Mouse (Mus musculus) MEL (cell line): ENCODE results near the gene Klhl25. TPM values are rescaled to one million over a fixed set of nuclear protein-coding genes. Genes with fewer than 3 reads are reported as not detected.

Experiments
- DNase-seq: peaks from one replicate; pipeline ENCODE4 v3.0.0; 2011; ENCODE audit warnings: low read depth, low spot score
- H3K27ac ChIP-seq: 2 replicates; pipeline ENCODE4 v1.5.1; 2012; ENCODE audit warnings: low read depth, mild to moderate bottlenecking, control low read depth, low read length, moderate library complexity; ENCODE audit not compliant: control insufficient read depth
- H3K27me3 ChIP-seq, 2 experiments: fragments of 150-350 bp in 1 of 2; sonication (generic) in 1 of 2; 2 replicates each; pipeline ENCODE4 v1.6.1; 2012; ENCODE audit warnings: low read length in 2 of 2, mild to moderate bottlenecking in 2 of 2, improper control_type of control experiment in 1 of 2, moderate library complexity in 1 of 2; ENCODE audit not compliant: insufficient read depth in 2 of 2, control insufficient read depth in 1 of 2
- H3K36me3 ChIP-seq, 2 experiments: 2 replicates each; pipeline ENCODE4 v1.6.1; 2012 to 2014; ENCODE audit warnings: low read length in 2 of 2, improper control_type of control experiment in 1 of 2, inconsistent platforms in 1 of 2, mild to moderate bottlenecking in 1 of 2; ENCODE audit not compliant: insufficient read depth in 2 of 2, control insufficient read depth in 1 of 2
- H3K4me1 ChIP-seq, 2 experiments: fragments of 150-350 bp in 1 of 2; sonication (generic) in 1 of 2; 2 replicates each; pipeline ENCODE4 v1.6.1; 2012; ENCODE audit warnings: low read length in 2 of 2, improper control_type of control experiment in 1 of 2, mild to moderate bottlenecking in 1 of 2; ENCODE audit not compliant: insufficient read depth in 2 of 2, control insufficient read depth in 1 of 2
- H3K4me3 ChIP-seq, 2 experiments: fragments of 150-350 bp in 1 of 2; sonication (generic) in 1 of 2; 2 replicates each; pipeline ENCODE4 v1.5.1; 2012; ENCODE audit warnings: low read depth in 2 of 2, low read length in 2 of 2, mild to moderate bottlenecking in 2 of 2, moderate library complexity in 2 of 2, control low read depth in 1 of 2, improper control_type of control experiment in 1 of 2; ENCODE audit not compliant: control insufficient read depth in 1 of 2, insufficient read depth in 1 of 2
- H3K79me2 ChIP-seq: 2 replicates; pipeline ENCODE4 v1.6.1; 2012; ENCODE audit warnings: mild to moderate bottlenecking, low read length, moderate library complexity; ENCODE audit not compliant: control insufficient read depth, poor library complexity, insufficient read depth
- H3K9ac ChIP-seq: 2 replicates; pipeline ENCODE4 v1.6.1; 2012; ENCODE audit warnings: low read depth, mild to moderate bottlenecking, control low read depth, low read length, moderate library complexity; ENCODE audit not compliant: control insufficient read depth, poor library complexity, severe bottlenecking
- H3K9me3 ChIP-seq: fragments of 150-350 bp; sonication (generic); replicated peaks from 2 replicates; pipeline ENCODE4 v1.6.1; 2012; ENCODE audit warnings: mild to moderate bottlenecking, low read length, improper control_type of control experiment, moderate library complexity; ENCODE audit not compliant: insufficient read depth
- BHLHE40 ChIP-seq: IDR thresholded peaks from 2 replicates; pipeline ENCODE4 v1.6.1; 2012; ENCODE audit warnings: low read depth, mild to moderate bottlenecking, inconsistent platforms, low read length, improper control_type of control experiment, borderline replicate concordance
- CHD2 ChIP-seq: IDR thresholded peaks from 2 replicates; pipeline ENCODE4 v1.6.1; 2011; ENCODE audit warnings: low read length, improper control_type of control experiment
- E2F4 ChIP-seq: IDR thresholded peaks from 2 replicates; pipeline ENCODE4 v1.6.1; 2011; ENCODE audit warnings: low read depth, low read length, improper control_type of control experiment, borderline replicate concordance
- ELF1 ChIP-seq: IDR thresholded peaks from 2 replicates; pipeline ENCODE4 v1.6.1; 2014; ENCODE audit warnings: low read depth, mild to moderate bottlenecking, inconsistent platforms, low read length, improper control_type of control experiment, moderate library complexity
- ETS1 ChIP-seq: IDR thresholded peaks from 2 replicates; pipeline ENCODE4 v1.6.1; 2012; ENCODE audit warnings: low read depth, mild to moderate bottlenecking, inconsistent platforms, low read length, improper control_type of control experiment, moderate library complexity
- GABPA ChIP-seq: IDR thresholded peaks from 2 replicates; pipeline ENCODE4 v1.6.1; 2012; ENCODE audit warnings: low read depth, mild to moderate bottlenecking, inconsistent platforms, low read length, improper control_type of control experiment, moderate library complexity
- HCFC1 ChIP-seq: IDR thresholded peaks from 2 replicates; pipeline ENCODE4 v1.6.1; 2012; ENCODE audit warnings: low read depth, mild to moderate bottlenecking, inconsistent platforms, low read length, improper control_type of control experiment, moderate library complexity
- MAFK ChIP-seq: IDR thresholded peaks from 2 replicates; pipeline ENCODE4 v1.6.1; 2011; ENCODE audit warnings: low read depth, mild to moderate bottlenecking, low read length, improper control_type of control experiment, borderline replicate concordance
- MAX ChIP-seq: IDR thresholded peaks from 2 replicates; pipeline ENCODE4 v1.6.1; 2011; ENCODE audit warnings: low read length, improper control_type of control experiment
- MEF2A ChIP-seq: IDR thresholded peaks from 2 replicates; pipeline ENCODE4 v1.6.1; 2014; ENCODE audit warnings: low read depth, mild to moderate bottlenecking, inconsistent platforms, low read length, improper control_type of control experiment; ENCODE audit not compliant: poor library complexity, insufficient replicate concordance, severe bottlenecking; ENCODE audit errors: extremely low read depth
- MYB ChIP-seq: IDR thresholded peaks from 2 replicates; pipeline ENCODE4 v1.6.1; 2011; ENCODE audit warnings: mild to moderate bottlenecking, low read depth, low read length, improper control_type of control experiment
- MYC ChIP-seq: IDR thresholded peaks from 2 replicates; pipeline ENCODE4 v1.6.1; 2011; ENCODE audit warnings: low read depth, mild to moderate bottlenecking, low read length, improper control_type of control experiment, moderate library complexity
- NELFE ChIP-seq: IDR thresholded peaks from 2 replicates; pipeline ENCODE4 v1.6.1; 2011; ENCODE audit warnings: low read depth, low read length, improper control_type of control experiment
- NRF1 ChIP-seq: IDR thresholded peaks from 2 replicates; pipeline ENCODE4 v1.6.1; 2014; ENCODE audit warnings: low read depth, mild to moderate bottlenecking, inconsistent platforms, low read length, improper control_type of control experiment, moderate library complexity; ENCODE audit not compliant: poor library complexity, insufficient read depth, severe bottlenecking
- POLR2A ChIP-seq, 2 experiments: IDR thresholded peaks; 2 replicates each; pipeline ENCODE4 v1.6.1; 2011 to 2012; ENCODE audit warnings: low read length in 2 of 2, mild to moderate bottlenecking in 2 of 2, control low read depth in 1 of 2, improper control_type of control experiment in 1 of 2, low read depth in 1 of 2, moderate library complexity in 1 of 2; ENCODE audit not compliant: control insufficient read depth in 1 of 2, insufficient read depth in 1 of 2, poor library complexity in 1 of 2
- POLR2AphosphoS5 ChIP-seq: IDR thresholded peaks from 2 replicates; pipeline ENCODE4 v1.6.1; 2012; ENCODE audit warnings: low read depth, borderline replicate concordance, mild to moderate bottlenecking, inconsistent platforms, low read length, moderate library complexity, mixed read lengths
- RAD21 ChIP-seq: IDR thresholded peaks from 2 replicates; pipeline ENCODE4 v1.6.1; 2011; ENCODE audit warnings: mild to moderate bottlenecking, low read depth, low read length, improper control_type of control experiment
- SMC3 ChIP-seq: IDR thresholded peaks from 2 replicates; pipeline ENCODE4 v1.6.1; 2011; ENCODE audit warnings: low read depth, low read length, improper control_type of control experiment
- TCF12 ChIP-seq: IDR thresholded peaks from 2 replicates; pipeline ENCODE4 v1.6.1; 2014; ENCODE audit warnings: low read depth, mild to moderate bottlenecking, inconsistent platforms, low read length, improper control_type of control experiment, moderate library complexity
- USF2 ChIP-seq, 2 experiments: IDR thresholded peaks; 2 replicates each; pipeline ENCODE4 v1.6.1; 2011 to 2012; ENCODE audit warnings: improper control_type of control experiment in 2 of 2, low read length in 2 of 2, borderline replicate concordance in 1 of 2, inconsistent platforms in 1 of 2, low read depth in 1 of 2, mild to moderate bottlenecking in 1 of 2; ENCODE audit not compliant: insufficient read depth in 1 of 2
- ZKSCAN1 ChIP-seq: IDR thresholded peaks from 2 replicates; pipeline ENCODE4 v1.6.1; 2012; ENCODE audit warnings: low read depth, mild to moderate bottlenecking, inconsistent platforms, low read length, improper control_type of control experiment, moderate library complexity
- ZMIZ1 ChIP-seq: IDR thresholded peaks from 2 replicates; pipeline ENCODE4 v1.6.1; 2012; ENCODE audit warnings: low read depth, mild to moderate bottlenecking, inconsistent platforms, low read length, improper control_type of control experiment, moderate library complexity
- ZNF384 ChIP-seq: IDR thresholded peaks from 2 replicates; pipeline ENCODE4 v1.6.1; 2012; ENCODE audit warnings: low read depth, mild to moderate bottlenecking, inconsistent platforms, low read length, improper control_type of control experiment
- polyA plus RNA-seq, 2 experiments: library from polyadenylated mRNA; stranded (reverse) in 1 of 2; unstranded in 1 of 2; fragments of >175 nt in 1 of 2; fragments of >200 nt in 1 of 2; gene quantifications; 2 replicates each; pipeline versions ENCODE4 v1.2.1 to v1.2.4; 2012; ENCODE audit warnings: low replicate concordance in 2 of 2, low read depth in 1 of 2; ENCODE audit not compliant: insufficient read length in 2 of 2, insufficient read depth in 1 of 2, missing spikeins in 1 of 2
- total RNA-seq: library from RNA; depleted of rRNA; stranded (reverse); fragments of 300-350 nt; gene quantifications from 2 replicates; pipeline ENCODE4 v1.2.3, GENCODE M21; 2012

Klhl25 gene
- total and polyA plus RNA-seq, 3 experiments: 7.4 to 11.4 TPM; not detected in 1

- Histone ChIP-seq H3K9me3 (no peaks in the 10 kb centered on the region), H3K4me3 (no peak overlapping the region), H3K4me1 (peaks cover 0 to 10% of the 10 kb centered on the region in 2 experiments; a peak in 1 of 4 replicates), H3K27ac (no peak overlapping the region), H3K9ac (no peak overlapping the region), H3K27me3 (no peaks in the 10 kb centered on the region), H3K36me3 (no peaks in the 10 kb centered on the region; a peak in 2 of 4 replicates), H3K79me2 (no peaks in the 10 kb centered on the region)
- no peak for DNase-seq
- no peak for TF ChIP-seq NELFE
- TF ChIP-seq RAD21: no peak
- TF ChIP-seq ETS1: no peak
- TF ChIP-seq POLR2AphosphoS5: no peak
- no peak for TF ChIP-seq TCF12
- no peak for TF ChIP-seq HCFC1
- TF ChIP-seq E2F4: no peak
- no peak for TF ChIP-seq ZMIZ1
- no peak for TF ChIP-seq GABPA
- TF ChIP-seq BHLHE40: no peak
- TF ChIP-seq SMC3: no peak
- no peak for TF ChIP-seq CHD2
- no peak for TF ChIP-seq MEF2A
- TF ChIP-seq MAX: no peak
- TF ChIP-seq MAFK: no peak
- TF ChIP-seq USF2 (IDR thresholded peaks at IDR 0.05; ENCODE audit: borderline replicate concordance in 1 of 2, insufficient read depth in 1 of 2, low read depth in 1 of 2, low read length in 2 of 2): no peak
- no peak for TF ChIP-seq ZKSCAN1
Observed at GRCm38 (mm10) chr7:75866557-75866956, 18.4 kb downstream of the Klhl25 start.

GRCm38 (mm10) chr7:75868687-75869086 lies 20.6 kb downstream of the Klhl25 start:
- Histone ChIP-seq H3K79me2 (no peaks in the 10 kb centered on the region), H3K27me3 (no peaks in the 10 kb centered on the region), H3K4me3 (no peak overlapping the region), H3K9me3 (no peaks in the 10 kb centered on the region), H3K36me3 (no peaks in the 10 kb centered on the region; a peak in 1 of 4 replicates), H3K4me1 (peaks cover 0 to 2% of the 10 kb centered on the region in 2 experiments; a peak in 1 of 4 replicates), H3K9ac (no peak overlapping the region), H3K27ac (no peak overlapping the region)
- DNase-seq: no peak
- TF ChIP-seq POLR2A (IDR thresholded peaks at IDR 0.05; ENCODE audit: control insufficient read depth in 1 of 2, insufficient read depth in 1 of 2, low read depth in 1 of 2, low read length in 2 of 2, poor library complexity in 1 of 2) (no peak), SMC3 (no peak), MYB (no peak), USF2 (IDR thresholded peaks at IDR 0.05; ENCODE audit: borderline replicate concordance in 1 of 2, insufficient read depth in 1 of 2, low read depth in 1 of 2, low read length in 2 of 2) (no peak), NRF1 (no peak), MAX (no peak), MYC (no peak), ELF1 (no peak), ZNF384 (no peak), MAFK (no peak)
